Mouse (Mus musculus) hematopoietic multipotent progenitor cell, adult 10-12 weeks (in vitro differentiated cells): ENCODE measurements around the gene Fam122b. TPM values are rescaled to one million over a fixed set of nuclear protein-coding genes. Genes with fewer than 3 reads are reported as not detected.

Experiments used
- polyA plus RNA-seq: library from polyadenylated mRNA; stranded (reverse); fragments of >175 nt; gene quantifications from 2 replicates; pipeline ENCODE4 v1.2.3, GENCODE M21; 2012; ENCODE audit warnings: low replicate concordance

The Fam122b gene
- polyA plus RNA-seq: 4.0 and 6.1 TPM in 2 replicates

DNA sequence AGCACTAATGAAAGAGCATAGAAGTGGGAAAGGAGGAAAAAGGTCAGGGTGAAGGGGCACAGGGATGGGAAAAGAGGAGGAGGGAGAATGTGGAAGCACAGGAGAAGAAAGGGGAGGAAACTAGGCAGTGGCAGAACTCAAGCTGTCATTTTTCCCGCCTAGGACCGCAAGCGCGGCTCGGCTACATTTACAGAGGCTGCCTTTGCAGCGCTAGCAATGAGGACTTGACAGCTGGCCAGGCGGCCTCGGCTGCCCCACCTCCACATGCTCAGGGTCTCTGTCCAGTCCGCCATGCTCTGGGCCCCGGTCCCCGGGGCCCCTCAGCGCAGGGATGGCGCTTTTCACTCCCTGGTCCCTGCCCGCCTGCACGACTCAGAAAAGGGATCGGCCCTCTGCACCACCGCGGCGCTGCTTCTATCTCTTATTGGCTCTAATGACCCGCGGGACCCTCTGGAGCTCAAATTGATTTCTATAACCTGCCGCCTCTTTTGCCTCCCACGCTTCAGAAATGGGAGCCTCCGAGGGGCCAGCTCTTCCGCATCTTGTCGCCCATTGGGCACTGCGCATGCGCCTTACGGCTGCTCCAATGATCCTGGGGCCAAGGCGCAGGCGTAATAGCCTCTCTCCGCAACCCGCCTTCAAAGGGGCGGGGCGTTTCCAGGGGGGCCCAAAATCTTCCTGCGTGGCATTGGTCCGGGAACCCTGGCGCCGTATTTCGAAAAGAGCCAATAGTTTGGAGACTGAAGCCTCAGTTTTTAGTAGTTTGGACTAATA, at the start of gene Fam122b:
Gene Fam122b (minus strand): TSS at position 517 of the 774 bp plus-strand sequence.

GRCm38 (mm10) chrX:53273124-53273523, 3.5 kb upstream of the Fam122b start, which contains the start of gene Fam122c:
Gene Fam122c, plus strand, starts transcription at chrX:53273424.

DNA sequence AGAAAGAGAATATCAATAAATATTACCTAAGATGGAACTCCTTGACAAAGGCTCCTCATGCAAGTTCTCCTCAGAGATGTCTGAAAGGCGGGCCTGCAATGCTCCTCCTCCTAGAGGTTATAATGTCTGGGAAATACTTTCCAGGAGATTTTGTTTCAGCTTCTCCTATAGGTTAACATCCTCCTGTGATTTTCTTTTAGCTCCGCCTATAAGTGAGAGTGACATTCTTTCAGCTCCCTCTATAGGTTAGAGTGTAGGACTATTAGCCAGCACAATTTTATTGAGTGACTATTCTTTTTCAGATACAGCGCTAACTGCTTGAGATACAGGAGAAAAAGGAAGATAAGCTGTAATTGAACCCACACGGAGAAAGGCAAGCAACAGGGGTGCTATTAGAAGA, 29.6 kb downstream of the Fam122b start, which contains the start of gene Plac1:
Gene Plac1 (minus strand): TSS at position 101 of the 400 bp plus-strand sequence.

Other genes starting within 250 kb of the Fam122b start
- gene Plac1, start 29.7 kb downstream of the Fam122b start, polyA plus RNA-seq: not detected in 2 replicates
- not detected in 2 replicates for gene Fam122c, start 3.6 kb upstream of the Fam122b start, polyA plus RNA-seq
- 0.10 and 0.73 TPM in 2 replicates for gene Mospd1, start 100.7 kb upstream of the Fam122b start, polyA plus RNA-seq
- not detected in 2 replicates for gene Etd, start 165.1 kb upstream of the Fam122b start, polyA plus RNA-seq